Mouse (Mus musculus) intestine, postnatal 0 days (tissue): ENCODE results near the gene Prpf4b. TPM values are rescaled to one million over a fixed set of nuclear protein-coding genes. Genes with fewer than 3 reads are reported as not detected.

ENCODE experiments used
- ATAC-seq: fragments of 200-750 bp; cut with Nextera tagmentation; 2 replicates; pipeline ENCODE4 v1.8.0; 2017; ENCODE audit warnings: mild to moderate bottlenecking, moderate TSS enrichment, moderate library complexity
- H3K27ac ChIP-seq: fragments of 300-500 bp; sonication (generic); 2 replicates; pipeline ENCODE4 v1.5.1; 2014; ENCODE audit warnings: mild to moderate bottlenecking, low read depth, low read length, moderate library complexity
- H3K27me3 ChIP-seq: fragments of 300-500 bp; sonication (generic); replicated peaks from 2 replicates; pipeline ENCODE4 v1.6.1; 2014; ENCODE audit warnings: low read length, mixed read lengths; ENCODE audit not compliant: control insufficient read depth, insufficient read depth
- H3K36me3 ChIP-seq: fragments of 300-500 bp; sonication (generic); 2 replicates; pipeline ENCODE4 v1.6.1; 2014; ENCODE audit warnings: mild to moderate bottlenecking, moderate library complexity; ENCODE audit not compliant: control insufficient read depth, insufficient read depth
- H3K4me1 ChIP-seq: fragments of 300-500 bp; sonication (generic); replicated peaks from 2 replicates; pipeline ENCODE4 v1.6.1; 2014; ENCODE audit warnings: antibody characterized with exemption, low read length, mixed read lengths; ENCODE audit not compliant: control insufficient read depth, insufficient read depth
- H3K4me2 ChIP-seq: fragments of 300-500 bp; sonication (generic); replicated peaks from 2 replicates; pipeline ENCODE4 v1.6.1; 2014; ENCODE audit warnings: low read depth, mild to moderate bottlenecking, moderate library complexity
- H3K4me3 ChIP-seq: fragments of 300-500 bp; sonication (generic); 2 replicates; pipeline ENCODE4 v1.5.1; 2014; ENCODE audit warnings: low read depth, low read length
- H3K9ac ChIP-seq: fragments of 300-500 bp; sonication (generic); 2 replicates; pipeline ENCODE4 v1.6.1; 2014; ENCODE audit warnings: mild to moderate bottlenecking, low read depth, low read length
- H3K9me3 ChIP-seq: fragments of 300-500 bp; sonication (generic); 2 replicates; pipeline ENCODE4 v1.6.1; 2016; ENCODE audit warnings: mixed run types; ENCODE audit not compliant: control insufficient read depth
- CTCF ChIP-seq: sonication (generic); IDR thresholded peaks from 2 replicates; pipeline ENCODE4 v1.5.1; 2016; ENCODE audit warnings: low read depth, mild to moderate bottlenecking, control low read depth, antibody characterized with exemption, moderate library complexity
- WGBS: fragments of 180-500 bp; shearing (Covaris S2); extraction: QIAGEN DNeasy Blood & Tissue Kit; methylation state at CpG from one replicate; pipeline ENCODE4 v1.1.7; 2014; 5-methylcytosine and 5-hydroxymethylcytosine counted together
- polyA plus RNA-seq: library from polyadenylated mRNA; unstranded; fragments of >200 nt; fragmentation: Nextera tagmentation; extraction: Ambion mirVana; gene quantifications from 2 replicates; pipeline ENCODE4 v1.2.1, GENCODE M21; 2015

Prpf4b gene
- polyA plus RNA-seq = 44.2 and 51.2 TPM in 2 replicates

DNA sequence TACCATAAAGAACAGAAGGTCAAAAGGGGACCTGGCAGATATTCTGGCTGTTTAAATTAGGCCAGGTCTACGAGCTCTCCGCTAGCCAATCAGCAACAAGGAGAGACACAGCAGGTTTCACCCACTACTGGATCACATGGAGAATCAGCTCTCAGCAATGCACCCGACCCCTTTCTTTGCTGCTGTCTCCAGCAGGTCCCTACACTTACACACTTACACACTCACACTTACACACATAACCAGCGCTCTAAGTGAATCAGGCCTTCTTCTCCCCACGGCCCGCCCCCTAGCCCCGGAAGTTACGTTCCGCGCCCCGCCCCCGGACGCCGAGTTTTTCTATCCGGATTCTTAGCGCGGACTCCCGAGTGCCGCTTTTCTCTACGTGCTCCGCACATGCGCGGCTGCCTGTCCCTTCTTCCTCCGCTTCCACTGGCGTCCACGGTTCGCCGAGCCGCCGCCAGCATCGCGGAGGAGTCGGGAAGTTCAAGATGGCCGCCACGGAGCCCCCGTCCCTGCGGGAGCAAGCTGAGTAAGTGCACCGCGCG lies at the start of gene Prpf4b:
Prpf4b (plus strand) TSS at position 137 of the 545 bp plus-strand sequence.
- Histone ChIP-seq H3K9me3 (no peaks in the 10 kb centered on the region), H3K27ac (peak within 1 kb of the TSS; percentile 98), H3K9ac (peak within 1 kb of the TSS; percentile 98), H3K4me1 (peaks cover 7% of the 10 kb centered on the region; the same call in 1 of the 2 replicates), H3K36me3 (no peaks in the 10 kb centered on the region), H3K4me2 (peak within 1 kb of the TSS; percentile 71), H3K4me3 (peak within 1 kb of the TSS; percentile 96), H3K27me3 (no peaks in the 10 kb centered on the region)
- no peak for TF ChIP-seq CTCF
- 1% methylated on average over 40 of the region's 40 CpGs for WGBS
- peak; percentile 72 for ATAC-seq

DNA sequence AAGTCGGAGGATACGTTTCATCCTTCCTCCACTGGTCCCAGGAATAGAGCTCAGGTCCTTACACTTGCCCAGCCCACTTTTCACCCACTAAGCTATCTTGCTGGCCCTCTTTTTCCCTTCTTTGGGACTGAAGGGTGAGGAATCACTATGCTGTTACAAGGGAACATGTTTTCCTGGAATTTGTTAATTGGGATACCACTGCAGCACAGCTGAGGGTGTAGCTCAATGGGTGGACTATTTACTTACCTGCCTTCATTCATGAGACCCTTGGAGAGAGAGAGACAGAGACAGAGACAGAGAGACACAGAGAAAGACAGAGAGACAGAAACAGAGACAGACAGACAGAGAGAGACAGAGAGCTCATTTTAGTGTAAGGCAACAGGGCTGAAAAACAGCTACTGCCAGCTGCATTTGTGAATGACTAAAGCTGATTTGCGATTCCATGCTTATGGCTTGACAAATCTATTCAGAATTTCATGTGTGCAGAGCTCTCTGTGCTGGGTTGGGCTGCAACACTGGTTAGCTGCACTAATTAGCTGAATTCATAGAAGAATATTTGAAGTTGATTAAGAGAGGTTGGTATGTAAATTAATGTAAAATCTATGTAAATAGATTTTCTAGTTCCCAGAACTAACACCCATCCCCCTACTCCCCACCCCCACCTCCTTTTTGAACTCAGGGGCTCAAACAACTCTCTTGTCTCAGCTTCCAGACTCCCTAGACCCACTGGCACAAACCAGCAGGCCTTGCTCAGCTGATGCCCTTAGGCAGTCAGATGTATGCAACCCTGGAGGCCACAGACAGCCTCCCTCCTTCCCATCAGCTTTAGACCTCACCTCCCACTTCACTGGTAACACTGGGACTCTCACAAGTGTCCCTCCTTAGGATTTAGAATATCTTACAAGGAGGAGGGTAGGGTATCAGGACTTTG lies 48.1 kb upstream of the Prpf4b start:
- no peak for ATAC-seq
- no peak for TF ChIP-seq CTCF
- H3K4me2 ChIP-seq = no peak overlapping the region
- H3K4me3 ChIP-seq = no peak overlapping the region
- no peak overlapping the region for H3K9ac ChIP-seq
- no peaks in the 10 kb centered on the region for H3K4me1 ChIP-seq
- H3K27me3 ChIP-seq = no peaks in the 10 kb centered on the region
- WGBS = 82% methylated on average over 3 of the region's 3 CpGs
- H3K9me3 ChIP-seq = no peaks in the 10 kb centered on the region
- H3K36me3 ChIP-seq = no peaks in the 10 kb centered on the region
- H3K27ac ChIP-seq = 0 out of 2 replicates have a peak overlapping the region, but pooled peaks have one; percentile 7

DNA sequence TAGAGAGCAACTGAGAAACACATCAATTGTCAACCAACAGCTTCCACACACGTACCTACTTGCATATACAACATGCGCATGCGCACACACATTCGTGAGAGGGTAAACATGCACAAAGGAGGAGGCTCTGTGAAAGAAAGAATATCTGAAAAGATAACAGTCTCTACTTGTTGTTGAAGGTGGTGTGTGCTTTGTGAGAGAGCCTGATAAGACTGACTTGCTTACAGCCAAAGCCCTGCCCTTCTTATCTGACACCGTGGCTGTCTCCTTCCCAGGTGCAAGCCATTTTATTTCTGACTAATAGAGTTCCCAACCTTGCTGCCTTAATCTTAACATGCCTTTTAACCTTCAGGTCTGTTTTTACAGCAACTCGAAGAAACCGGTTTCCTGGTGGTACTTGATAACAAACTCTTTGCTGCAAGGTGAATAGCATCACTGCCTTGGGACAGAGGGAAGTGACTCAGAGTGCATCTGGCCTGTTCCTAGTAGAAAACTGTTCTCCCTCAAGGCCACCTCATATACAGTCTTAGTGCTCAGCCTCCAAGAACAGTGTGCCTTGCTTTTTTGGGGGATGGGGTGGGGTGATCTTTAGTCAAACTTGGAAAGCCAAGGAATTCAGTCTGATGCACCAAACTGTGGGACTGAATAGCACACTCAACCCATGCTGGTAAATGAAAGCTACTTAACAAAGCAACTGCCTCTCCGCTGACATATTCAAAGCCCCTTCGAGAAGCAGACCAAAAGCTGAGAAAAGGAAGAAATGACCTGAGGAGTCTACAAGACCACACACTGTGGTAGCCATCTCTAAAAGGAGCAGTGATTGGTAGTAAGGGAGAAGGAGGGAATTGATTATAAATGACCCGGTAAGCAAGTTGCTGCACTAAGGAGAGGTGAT lies 46.9 kb upstream of the Prpf4b start:
- H3K9me3 ChIP-seq = no peaks in the 10 kb centered on the region
- no peaks in the 10 kb centered on the region for H3K36me3 ChIP-seq
- 47% methylated on average over 10 of the region's 10 CpGs for WGBS
- TF ChIP-seq CTCF = no peak
- H3K27me3 ChIP-seq = no peaks in the 10 kb centered on the region
- H3K27ac ChIP-seq = 0 out of 2 replicates have a peak overlapping the region, but pooled peaks have one; percentile 7
- H3K4me3 ChIP-seq = no peak overlapping the region
- peak; percentile 90 for ATAC-seq
- 0 out of 2 replicates have a peak overlapping the region, but pooled peaks have one; percentile 9 for H3K4me2 ChIP-seq
- no peaks in the 10 kb centered on the region for H3K4me1 ChIP-seq
- H3K9ac ChIP-seq = no peak overlapping the region

DNA sequence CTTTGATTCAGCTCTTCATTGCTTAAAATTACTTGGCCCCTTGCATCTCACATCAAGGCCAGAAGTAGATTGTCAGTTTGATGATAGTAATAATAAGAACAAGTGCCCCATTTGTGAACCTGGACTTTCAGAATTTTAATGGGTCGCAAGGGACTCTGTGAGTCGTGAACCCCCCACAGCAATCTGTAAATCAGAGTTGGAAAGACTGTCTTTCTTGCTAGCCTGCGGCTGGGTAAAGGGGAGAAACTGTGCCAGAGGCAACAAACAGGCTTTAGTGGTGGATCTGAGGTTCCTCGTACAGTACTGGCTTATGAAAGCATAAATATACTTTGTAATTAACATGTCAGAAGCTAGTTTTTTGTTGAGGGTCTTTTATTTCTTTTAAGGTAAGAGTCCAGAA lies 32.3 kb upstream of the Prpf4b start:
- no peak overlapping the region for H3K4me2 ChIP-seq
- H3K36me3 ChIP-seq = no peaks in the 10 kb centered on the region
- no peaks in the 10 kb centered on the region for H3K4me1 ChIP-seq
- ATAC-seq = no peak
- no peaks in the 10 kb centered on the region for H3K27me3 ChIP-seq
- 84% methylated on average over 4 of the region's 4 CpGs for WGBS
- TF ChIP-seq CTCF = no peak
- H3K27ac ChIP-seq = no peak overlapping the region
- no peaks in the 10 kb centered on the region for H3K9me3 ChIP-seq
- H3K4me3 ChIP-seq = no peak overlapping the region
- no peak overlapping the region for H3K9ac ChIP-seq

DNA sequence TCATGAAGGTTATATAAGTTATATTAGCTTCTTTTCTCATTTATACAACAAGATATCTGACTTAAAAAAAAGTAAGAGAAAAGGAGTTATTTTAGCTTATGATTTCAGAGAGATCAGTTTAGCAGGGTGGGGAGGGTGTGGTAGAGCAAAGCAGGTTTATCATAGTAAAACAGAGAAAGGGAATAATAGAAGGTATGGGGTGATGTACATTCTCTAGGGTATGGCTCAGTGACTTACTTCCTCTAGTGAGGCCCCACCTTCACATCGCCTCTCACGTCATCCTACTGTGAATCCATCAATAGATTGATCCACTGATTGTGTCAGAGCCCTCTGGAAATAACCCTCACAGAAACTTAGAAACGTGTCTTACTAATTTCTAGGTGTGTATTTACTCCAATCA lies 24.3 kb upstream of the Prpf4b start:
- H3K9me3 ChIP-seq = peaks cover 23% of the 10 kb centered on the region
- no peak overlapping the region for H3K4me2 ChIP-seq
- H3K36me3 ChIP-seq = no peaks in the 10 kb centered on the region
- H3K9ac ChIP-seq = no peak overlapping the region
- no peaks in the 10 kb centered on the region for H3K4me1 ChIP-seq
- no peak for ATAC-seq
- no peaks in the 10 kb centered on the region for H3K27me3 ChIP-seq
- 75% methylated on average over 3 of the region's 3 CpGs for WGBS
- TF ChIP-seq CTCF = no peak
- H3K27ac ChIP-seq = no peak overlapping the region
- no peak overlapping the region for H3K4me3 ChIP-seq
